Mouse (Mus musculus) embryonic facial prominence, embryonic 13.5 days (tissue): ENCODE results near the gene Cd40. TPM values are rescaled to one million over a fixed set of nuclear protein-coding genes. Genes with fewer than 3 reads are reported as not detected.

Experiments used
- ATAC-seq: fragments of 200-750 bp; cut with Nextera tagmentation; 2 replicates; pipeline ENCODE4 v1.8.0; 2017; ENCODE audit warnings: low read depth; ENCODE audit not compliant: insufficient number of reproducible peaks, insufficient read depth, low FRiP score, low TSS enrichment
- H3K27ac ChIP-seq: fragments of 300-500 bp; sonication (generic); 2 replicates; pipeline ENCODE4 v1.5.1; 2015; ENCODE audit warnings: moderate library complexity, mild to moderate bottlenecking, inconsistent platforms
- H3K27me3 ChIP-seq: fragments of 300-500 bp; sonication (generic); 2 replicates; pipeline ENCODE4 v1.6.1; 2015; ENCODE audit warnings: mild to moderate bottlenecking, inconsistent platforms
- H3K36me3 ChIP-seq: fragments of 300-500 bp; sonication (generic); 2 replicates; pipeline ENCODE4 v1.6.1; 2015; ENCODE audit warnings: mild to moderate bottlenecking, inconsistent platforms
- H3K4me1 ChIP-seq: fragments of 300-500 bp; sonication (generic); 2 replicates; pipeline ENCODE4 v1.6.1; 2015; ENCODE audit warnings: inconsistent platforms
- H3K4me2 ChIP-seq: fragments of 300-500 bp; sonication (generic); 2 replicates; pipeline ENCODE4 v1.6.1; 2015; ENCODE audit warnings: moderate library complexity, mild to moderate bottlenecking, inconsistent platforms
- H3K4me3 ChIP-seq: fragments of 300-500 bp; sonication (generic); 2 replicates; pipeline ENCODE4 v1.5.1; 2015; ENCODE audit warnings: mild to moderate bottlenecking, inconsistent platforms
- H3K9ac ChIP-seq: fragments of 300-500 bp; sonication (generic); 2 replicates; pipeline ENCODE4 v1.6.1; 2015; ENCODE audit warnings: mild to moderate bottlenecking, inconsistent platforms
- H3K9me3 ChIP-seq: fragments of 300-500 bp; sonication (generic); 2 replicates; pipeline ENCODE4 v1.6.1; 2016; ENCODE audit warnings: inconsistent platforms
- WGBS: fragments of 180-500 bp; shearing (Covaris S2); methylation state at CpG from one replicate; pipeline ENCODE4 v1.1.7; 2015; ENCODE audit warnings: mixed read lengths; 5-methylcytosine and 5-hydroxymethylcytosine counted together
- polyA plus RNA-seq: library from polyadenylated mRNA; unstranded; fragments of >200 nt; fragmentation: Nextera tagmentation; extraction: Ambion mirVana; gene quantifications from 2 replicates; pipeline ENCODE4 v1.2.1, GENCODE M21; 2015

The Cd40 gene
- polyA plus RNA-seq: 4.9 and 6.3 TPM in 2 replicates

- Histone ChIP-seq H3K9me3 (no peaks in the 10 kb centered on the region), H3K27ac (no peak within 1 kb of the TSS), H3K4me1 (peaks cover 30% of the 10 kb centered on the region), H3K9ac (peak within 1 kb of the TSS; percentile 58; the same call in 1 of the 2 replicates), H3K4me2 (peak within 1 kb of the TSS; percentile 59), H3K4me3 (peak within 1 kb of the TSS; percentile 31), H3K36me3 (no peaks in the 10 kb centered on the region), H3K27me3 (peaks cover 28% of the 10 kb centered on the region)
- WGBS: 11% methylated on average over 25 of the region's 25 CpGs
- no peak for ATAC-seq
Measured at GRCm38 (mm10) chr2:165054888-165055852, at the start of gene Cd40. Gene Cd40 (plus strand): TSS chr2:165055627.

GRCm38 (mm10) chr2:165006813-165007212, 48.6 kb upstream of the Cd40 start:
- Histone ChIP-seq H3K4me1 (no peaks in the 10 kb centered on the region), H3K9ac (no peak overlapping the region), H3K36me3 (peaks cover 100% of the 10 kb centered on the region), H3K4me3 (no peak overlapping the region), H3K27me3 (no peaks in the 10 kb centered on the region), H3K9me3 (no peaks in the 10 kb centered on the region), H3K27ac (no peak overlapping the region), H3K4me2 (no peak overlapping the region)
- no peak for ATAC-seq
- WGBS: 91% methylated on average over 4 of the region's 4 CpGs

- WGBS: 97% methylated on average over 1 of the region's 1 CpGs
- Histone ChIP-seq H3K4me3 (no peak overlapping the region), H3K36me3 (peaks cover 100% of the 10 kb centered on the region), H3K4me2 (no peak overlapping the region), H3K9ac (no peak overlapping the region), H3K27me3 (no peaks in the 10 kb centered on the region), H3K27ac (no peak overlapping the region), H3K9me3 (no peaks in the 10 kb centered on the region), H3K4me1 (no peaks in the 10 kb centered on the region)
- ATAC-seq: no peak
Measured at GRCm38 (mm10) chr2:165007986-165008385, 47.4 kb upstream of the Cd40 start.

- no peak for ATAC-seq
- Histone ChIP-seq H3K4me3 (no peak overlapping the region), H3K27ac (no peak overlapping the region), H3K9ac (no peak overlapping the region), H3K4me1 (no peaks in the 10 kb centered on the region), H3K36me3 (peaks cover 93% of the 10 kb centered on the region), H3K27me3 (no peaks in the 10 kb centered on the region), H3K9me3 (no peaks in the 10 kb centered on the region), H3K4me2 (no peak overlapping the region)
- 95% methylated on average over 14 of the region's 14 CpGs for WGBS
Measured at GRCm38 (mm10) chr2:165009161-165009560, 46.3 kb upstream of the Cd40 start.

GRCm38 (mm10) chr2:165009581-165009980, 45.8 kb upstream of the Cd40 start:
- peaks cover 92% of the 10 kb centered on the region for H3K36me3 ChIP-seq
- WGBS: 88% methylated on average over 2 of the region's 2 CpGs
- ATAC-seq: no peak

GRCm38 (mm10) chr2:165010351-165010750, 45.1 kb upstream of the Cd40 start:
- Histone ChIP-seq H3K4me3 (no peak overlapping the region), H3K36me3 (peaks cover 84% of the 10 kb centered on the region), H3K4me2 (no peak overlapping the region), H3K4me1 (no peaks in the 10 kb centered on the region), H3K27ac (no peak overlapping the region), H3K9me3 (no peaks in the 10 kb centered on the region), H3K9ac (no peak overlapping the region), H3K27me3 (no peaks in the 10 kb centered on the region)
- no peak for ATAC-seq
- 80% methylated on average over 10 of the region's 10 CpGs for WGBS

More at GRCm38 (mm10) chr2:165009581-165009980, 45.8 kb upstream of the Cd40 start:
- no peaks in the 10 kb centered on the region for H3K27me3 ChIP-seq
- H3K4me3 ChIP-seq: no peak overlapping the region
- no peak overlapping the region for H3K4me2 ChIP-seq
- no peak overlapping the region for H3K27ac ChIP-seq
- H3K9ac ChIP-seq: no peak overlapping the region
- no peaks in the 10 kb centered on the region for H3K4me1 ChIP-seq
- no peaks in the 10 kb centered on the region for H3K9me3 ChIP-seq

GRCm38 (mm10) chr2:165014935-165015334, 40.5 kb upstream of the Cd40 start:
- Histone ChIP-seq H3K27ac (no peak overlapping the region), H3K4me2 (no peak overlapping the region), H3K36me3 (peaks cover 57% of the 10 kb centered on the region), H3K9ac (no peak overlapping the region), H3K27me3 (no peaks in the 10 kb centered on the region), H3K4me3 (no peak overlapping the region), H3K4me1 (peaks cover 15% of the 10 kb centered on the region), H3K9me3 (no peaks in the 10 kb centered on the region)
- ATAC-seq: no peak
- 93% methylated on average over 5 of the region's 5 CpGs for WGBS

GRCm38 (mm10) chr2:165020490-165020889, 34.9 kb upstream of the Cd40 start:
- Histone ChIP-seq H3K27ac (no peak overlapping the region), H3K9me3 (no peaks in the 10 kb centered on the region), H3K9ac (no peak overlapping the region), H3K27me3 (no peaks in the 10 kb centered on the region), H3K36me3 (peaks cover 38% of the 10 kb centered on the region), H3K4me3 (no peak overlapping the region), H3K4me1 (peaks cover 15% of the 10 kb centered on the region), H3K4me2 (no peak overlapping the region)
- ATAC-seq: no peak
- WGBS: 92% methylated on average over 3 of the region's 3 CpGs

- no peak overlapping the region for H3K27ac ChIP-seq
- no peaks in the 10 kb centered on the region for H3K27me3 ChIP-seq
- peaks cover 12% of the 10 kb centered on the region for H3K4me1 ChIP-seq
- H3K4me2 ChIP-seq: no peak overlapping the region
- H3K9ac ChIP-seq: no peak overlapping the region
- peaks cover 11% of the 10 kb centered on the region for H3K36me3 ChIP-seq
- WGBS: 69% methylated on average over 1 of the region's 1 CpGs
- no peak for ATAC-seq
- no peak overlapping the region for H3K4me3 ChIP-seq
- no peaks in the 10 kb centered on the region for H3K9me3 ChIP-seq
Measured at GRCm38 (mm10) chr2:165027163-165027562, 28.3 kb upstream of the Cd40 start.

GRCm38 (mm10) chr2:165032533-165032932, 22.9 kb upstream of the Cd40 start:
- H3K4me3 ChIP-seq: 0 out of 2 replicates have a peak overlapping the region, but pooled peaks have one; percentile 7
- H3K36me3 ChIP-seq: 0 out of 2 replicates have a peak, but pooled peaks cover 3% of the 10 kb centered on the region
- no peak for ATAC-seq
- no peak overlapping the region for H3K27ac ChIP-seq
- H3K27me3 ChIP-seq: no peaks in the 10 kb centered on the region
- H3K4me2 ChIP-seq: peak overlapping the region; percentile 86
- no peak overlapping the region for H3K9ac ChIP-seq
- no peaks in the 10 kb centered on the region for H3K9me3 ChIP-seq
- 48% methylated on average over 3 of the region's 3 CpGs for WGBS
- peaks cover 33% of the 10 kb centered on the region for H3K4me1 ChIP-seq

GRCm38 (mm10) chr2:165033306-165033705, 22.1 kb upstream of the Cd40 start:
- Histone ChIP-seq H3K27ac (no peak overlapping the region), H3K9me3 (no peaks in the 10 kb centered on the region), H3K36me3 (0 out of 2 replicates have a peak, but pooled peaks cover 3% of the 10 kb centered on the region), H3K4me1 (peaks cover 33% of the 10 kb centered on the region), H3K4me2 (peak overlapping the region; percentile 86), H3K9ac (peak overlapping the region; percentile 98), H3K27me3 (no peaks in the 10 kb centered on the region), H3K4me3 (peak overlapping the region; percentile 97)
- WGBS: 39% methylated on average over 6 of the region's 6 CpGs
- ATAC-seq: no peak
